Mouse (Mus musculus): ENCODE results near the gene Dcaf17.

The Dcaf17 gene

GRCm38 (mm10) chr2:71055300-71056114 lies at the start of gene Dcaf17, which contains the start of gene Mettl8:
TSS of gene Dcaf17 (plus strand) at chr2:71055328.
TSS of gene Mettl8 (minus strand) at chr2:71055583.
- CTCF ChIA-PET = interaction anchor here (0.6 to 1.3 kb wide), 6 partner anchors 16 to 392 kb away, joined by 3 to 7 read pairs (median 4); no protein-coding TSS in a partner anchor
- POLR2A ChIA-PET = interaction anchor here (0.6 to 2.1 kb wide), 26 partner anchors 10 to 1035 kb away, joined by 3 to 8 read pairs (median 4); partner anchors contain the start of genes Dync1i2 (in 1 of the 4), Gm26558 (in 1 of the 4) and Gorasp2 (in 1 of the 4)

DNA sequence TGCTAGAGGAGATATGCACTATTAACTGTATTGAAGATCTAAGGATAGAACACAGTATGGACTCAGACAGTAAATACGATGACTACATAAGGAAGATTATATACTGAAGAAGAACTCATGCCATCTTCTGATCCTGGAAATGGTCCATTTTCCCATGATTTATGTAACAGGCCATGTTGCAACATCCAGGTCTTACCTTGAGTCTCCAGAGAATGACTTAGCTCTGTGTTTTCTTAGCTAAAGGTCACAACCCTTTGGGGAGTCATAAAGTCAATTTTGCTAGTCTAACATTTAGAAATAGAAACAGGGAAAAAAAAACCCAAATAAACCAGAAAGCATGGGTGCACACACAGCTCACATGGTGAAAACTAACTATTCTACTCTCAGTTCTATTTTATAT lies 43.3 kb upstream of the Dcaf17 start:
- POLR2A ChIA-PET = interaction anchor here in 1 of 4 experiments (0.9 to 1.0 kb wide), 2 partner anchors 14 to 15 kb away, joined by 3 read pairs; no protein-coding TSS in a partner anchor
- CTCF ChIA-PET = interaction anchor here in 1 of 4 experiments (0.9 kb wide), 1 partner anchor 392 kb away, joined by 3 read pairs; no protein-coding TSS in a partner anchor

DNA sequence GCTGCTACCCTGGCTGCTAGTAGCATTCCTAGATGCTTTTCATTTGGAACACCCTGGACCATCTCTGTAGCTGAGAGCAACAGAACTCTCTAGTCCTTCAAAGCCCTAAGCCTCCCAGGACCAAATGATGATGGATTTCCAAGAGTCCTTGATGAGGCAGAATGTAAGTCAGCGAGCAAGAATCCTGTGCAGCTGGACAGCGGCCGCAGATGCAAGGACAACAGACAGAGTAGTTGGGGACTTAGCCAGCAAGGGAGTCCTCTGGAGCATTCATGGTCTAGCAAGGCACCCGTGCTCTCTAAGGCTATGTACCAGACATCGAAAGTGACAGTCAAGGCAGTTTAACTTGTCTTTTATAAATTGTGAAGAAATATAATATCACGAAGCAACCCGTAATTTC lies 41.6 kb upstream of the Dcaf17 start:
- CTCF ChIA-PET = no interaction called here

DNA sequence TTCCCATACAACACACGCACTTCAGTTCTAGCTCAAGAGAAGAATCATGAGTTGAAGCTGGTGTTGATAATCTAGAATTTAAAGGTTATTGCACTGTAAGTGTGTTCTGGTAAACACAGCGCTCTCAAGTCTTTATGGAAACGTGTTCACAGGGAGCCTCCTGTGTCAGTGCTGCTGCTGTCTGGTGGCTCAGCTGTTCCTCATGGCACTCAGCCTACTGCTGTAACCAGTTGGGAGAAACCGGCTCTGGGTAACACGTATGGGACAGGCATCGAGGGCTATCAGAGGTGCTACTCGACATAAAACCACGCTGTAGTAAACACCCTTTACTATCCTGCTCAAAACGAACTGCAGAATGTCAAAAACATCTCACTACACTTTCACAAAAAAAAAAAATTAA lies 35.9 kb upstream of the Dcaf17 start:
- ChIA-PET CTCF (interaction anchor here in 1 of 4 experiments (0.6 kb wide), 1 partner anchor 940 kb away, joined by 3 read pairs; no protein-coding TSS in a partner anchor), POLR2A (interaction anchor here in 2 of 4 experiments (0.6 to 1.8 kb wide), 5 partner anchors 14 to 309 kb away, joined by 3 to 4 read pairs (median 3); no protein-coding TSS in a partner anchor)

More for the DNA sequence above, 41.6 kb upstream of the Dcaf17 start:
- POLR2A ChIA-PET = interaction anchor here in 1 of 4 experiments (1.5 kb wide), 1 partner anchor 324 kb away, joined by 3 read pairs; no protein-coding TSS in a partner anchor

- POLR2A ChIA-PET = interaction anchor here in 2 of 4 experiments (0.6 to 1.8 kb wide), 5 partner anchors 14 to 310 kb away, joined by 3 to 4 read pairs (median 3); no protein-coding TSS in a partner anchor
Measured at GRCm38 (mm10) chr2:71019704-71020375, 35.3 kb upstream of the Dcaf17 start.

DNA sequence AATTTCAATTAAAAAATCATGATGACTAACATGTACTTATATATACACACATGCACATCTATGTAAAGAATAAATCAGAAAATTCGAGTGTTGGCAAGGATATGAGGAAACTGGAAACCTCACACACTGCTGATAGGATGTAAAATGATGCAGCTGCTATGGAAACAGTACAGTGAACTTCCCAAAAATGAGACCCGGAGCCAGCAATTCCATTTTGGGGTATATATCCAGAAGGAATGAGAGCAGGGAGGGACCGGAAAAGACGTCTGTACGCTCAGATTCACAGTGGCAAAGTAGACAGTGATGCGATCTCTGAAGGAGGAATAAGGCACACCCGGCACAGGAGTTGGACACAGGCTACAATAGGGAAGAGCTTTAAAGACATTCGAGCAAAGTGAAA lies 34.5 kb upstream of the Dcaf17 start:
- POLR2A ChIA-PET = interaction anchor here in 2 of 4 experiments (0.6 to 3.4 kb wide), 2 partner anchors 12 to 271 kb away, joined by 3 to 16 read pairs; no protein-coding TSS in a partner anchor
- CTCF ChIA-PET = no interaction called here

More at GRCm38 (mm10) chr2:71019704-71020375, 35.3 kb upstream of the Dcaf17 start:
- CTCF ChIA-PET = interaction anchor here in 1 of 4 experiments (0.6 kb wide), 1 partner anchor 941 kb away, joined by 3 read pairs; no protein-coding TSS in a partner anchor

DNA sequence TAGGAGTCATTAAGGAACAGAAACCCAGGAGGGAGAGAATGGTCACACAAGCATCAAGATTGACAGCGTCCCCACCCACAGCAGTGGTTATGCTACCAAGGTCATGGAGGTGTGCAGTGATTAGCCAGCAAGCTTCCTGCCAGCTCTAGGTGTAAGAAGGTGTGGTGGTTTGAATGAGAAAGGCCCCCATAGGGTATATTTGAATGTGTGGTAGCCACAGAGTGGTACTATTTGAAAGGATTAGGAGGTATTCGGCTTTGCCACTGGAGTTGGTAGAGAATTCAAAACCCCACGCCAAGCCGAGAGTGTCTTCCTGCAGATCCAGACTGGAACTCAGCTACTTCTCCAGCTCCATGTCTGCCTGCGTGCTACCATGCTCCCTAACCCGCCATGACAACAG lies 32.1 kb upstream of the Dcaf17 start:
- POLR2A ChIA-PET = interaction anchor here in 3 of 4 experiments (0.5 to 3.4 kb wide), 8 partner anchors 10 to 667 kb away, joined by 3 to 16 read pairs (median 3); no protein-coding TSS in a partner anchor
- CTCF ChIA-PET = interaction anchor here in 1 of 4 experiments (0.9 to 1.4 kb wide), 2 partner anchors 17 to 318 kb away, joined by 4 to 5 read pairs; no protein-coding TSS in a partner anchor

GRCm38 (mm10) chr2:71023986-71024385 lies 31.1 kb upstream of the Dcaf17 start:
- CTCF ChIA-PET = no interaction called here
- POLR2A ChIA-PET = interaction anchor here in 2 of 4 experiments (1.3 to 3.4 kb wide), 2 partner anchors 9 to 34 kb away, joined by 3 to 16 read pairs; no protein-coding TSS in a partner anchor

GRCm38 (mm10) chr2:71025576-71026315 lies 29.4 kb upstream of the Dcaf17 start:
- ChIA-PET CTCF (interaction anchor here (0.6 to 3.0 kb wide), 14 partner anchors 9 to 854 kb away, joined by 3 to 21 read pairs (median 7); no protein-coding TSS in a partner anchor), POLR2A (interaction anchor here in 3 of 4 experiments (0.8 to 2.8 kb wide), 13 partner anchors 8 to 322 kb away, joined by 3 to 16 read pairs (median 4); partner anchors contain the start of genes Dcaf17 (in 1 of the 3) and Mettl8 (in 1 of the 3))

- ChIA-PET CTCF (interaction anchor here in 3 of 4 experiments (0.5 to 3.0 kb wide), 22 partner anchors 10 to 906 kb away, joined by 3 to 23 read pairs (median 4); no protein-coding TSS in a partner anchor), POLR2A (interaction anchor here (0.6 to 2.8 kb wide), 32 partner anchors 9 to 366 kb away, joined by 3 to 16 read pairs (median 4); partner anchors contain the start of genes Dcaf17 (in 2 of the 4), Gorasp2 (in 2 of the 4), Mettl8 (in 2 of the 4) and Gm26558 (in 1 of the 4))
Measured at GRCm38 (mm10) chr2:71026787-71027186, 28.3 kb upstream of the Dcaf17 start.

DNA sequence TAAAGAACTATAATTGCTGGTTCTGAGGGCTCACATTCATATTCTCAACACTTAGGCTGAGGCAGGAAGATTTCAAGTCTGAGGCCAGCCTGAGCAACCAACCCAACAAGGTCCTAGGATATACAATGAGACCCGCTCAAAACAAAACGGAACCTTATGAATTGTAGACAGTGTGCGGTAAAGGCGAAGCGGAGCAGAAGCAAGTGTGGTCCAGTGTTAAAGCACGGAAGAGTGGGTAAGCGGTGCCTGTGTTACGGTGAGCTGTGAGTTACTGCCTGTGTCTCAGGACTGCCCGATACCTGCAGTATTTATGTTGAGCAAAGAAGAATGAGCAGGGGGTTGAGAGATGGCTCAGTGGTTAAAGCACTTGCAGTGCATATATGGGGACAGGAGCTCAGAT lies 27.5 kb upstream of the Dcaf17 start:
- CTCF ChIA-PET = interaction anchor here in 3 of 4 experiments (0.6 to 3.0 kb wide), 8 partner anchors 12 to 367 kb away, joined by 3 to 21 read pairs (median 8); no protein-coding TSS in a partner anchor
- POLR2A ChIA-PET = interaction anchor here in 3 of 4 experiments (0.8 to 2.8 kb wide), 20 partner anchors 8 to 366 kb away, joined by 3 to 16 read pairs (median 6); partner anchors contain the start of genes Dcaf17 (in 1 of the 3), Gorasp2 (in 1 of the 3) and Mettl8 (in 1 of the 3)

DNA sequence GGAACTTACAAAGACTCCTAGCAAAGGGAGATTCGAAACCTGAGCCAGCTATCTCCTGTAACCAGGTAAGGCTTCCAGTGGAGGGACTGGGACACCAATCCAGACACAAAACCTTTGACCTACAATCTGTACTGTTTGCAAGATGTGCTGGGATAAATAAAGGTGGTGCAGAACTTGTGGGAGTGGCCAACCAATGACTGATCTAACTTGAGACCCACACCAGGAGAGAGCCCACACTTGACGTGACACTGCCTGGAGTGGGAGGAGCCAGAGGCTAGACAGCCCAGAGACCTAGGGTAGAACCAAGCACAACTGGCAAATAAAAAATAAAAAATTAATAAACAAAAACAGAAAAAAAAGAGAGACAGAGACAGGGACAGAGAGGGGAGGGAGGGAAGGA lies 24.5 kb upstream of the Dcaf17 start:
- CTCF ChIA-PET = interaction anchor here in 1 of 4 experiments (0.6 kb wide), 1 partner anchor 551 kb away, joined by 3 read pairs; no protein-coding TSS in a partner anchor
- POLR2A ChIA-PET = no interaction called here

GRCm38 (mm10) chr2:71031973-71032794 lies 22.9 kb upstream of the Dcaf17 start:
- CTCF ChIA-PET = interaction anchor here in 2 of 4 experiments (1.0 to 2.7 kb wide), 3 partner anchors 16 to 17 kb away, joined by 3 to 9 read pairs (median 4); no protein-coding TSS in a partner anchor
- POLR2A ChIA-PET = interaction anchor here in 2 of 4 experiments (0.7 to 3.0 kb wide), 9 partner anchors 10 to 84 kb away, joined by 3 to 16 read pairs (median 4); partner anchors contain the start of genes Dcaf17 (in 2 of the 2) and Mettl8 (in 2 of the 2)

- POLR2A ChIA-PET = interaction anchor here in 2 of 4 experiments (1.3 to 3.0 kb wide), 5 partner anchors 10 to 83 kb away, joined by 3 to 16 read pairs (median 4); partner anchors contain the start of genes Dcaf17 (in 1 of the 2) and Mettl8 (in 1 of the 2)
- CTCF ChIA-PET = interaction anchor here in 2 of 4 experiments (1.0 to 2.7 kb wide), 2 partner anchors 16 kb away, joined by 4 to 9 read pairs; no protein-coding TSS in a partner anchor
Measured at GRCm38 (mm10) chr2:71033014-71033413, 22.1 kb upstream of the Dcaf17 start.

DNA sequence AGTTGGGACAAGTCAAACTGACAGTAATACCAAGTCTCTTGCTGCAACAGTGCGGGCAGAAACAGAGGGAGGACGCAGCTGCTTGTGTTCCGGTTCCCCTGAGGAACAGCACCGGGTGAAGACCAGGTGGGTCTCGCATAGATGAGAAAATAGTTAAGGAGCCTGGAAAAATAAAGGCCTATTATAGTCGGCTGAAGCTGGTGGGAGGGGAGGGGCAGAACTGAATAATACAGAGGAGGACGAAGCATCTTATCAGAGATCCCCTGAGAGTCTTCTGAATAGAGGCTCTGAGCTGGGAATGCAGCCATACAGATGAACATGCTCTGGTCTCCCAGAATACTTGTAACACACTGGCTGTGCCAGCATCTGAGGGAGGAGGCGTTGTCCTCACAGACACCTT lies 21.1 kb upstream of the Dcaf17 start:
- ChIA-PET CTCF (interaction anchor here in 2 of 4 experiments (0.7 to 2.7 kb wide), 2 partner anchors 15 to 876 kb away, joined by 3 to 9 read pairs; no protein-coding TSS in a partner anchor), POLR2A (interaction anchor here in 2 of 4 experiments (0.6 to 3.0 kb wide), 4 partner anchors 11 to 16 kb away, joined by 3 to 16 read pairs (median 3); no protein-coding TSS in a partner anchor)

All from embryonic stem cell, embryonic (primary cell).